Mouse (Mus musculus) forebrain, embryonic 12.5 days (tissue): ENCODE measurements around the gene Lims1. TPM values are rescaled to one million over a fixed set of nuclear protein-coding genes. Genes with fewer than 3 reads are reported as not detected.

Source experiments
- ATAC-seq: fragments of 200-750 bp; cut with Nextera tagmentation; 2 replicates; pipeline ENCODE4 v1.8.0; 2017; ENCODE audit warnings: moderate TSS enrichment; ENCODE audit not compliant: low FRiP score
- H3K27ac ChIP-seq: fragments of 300-500 bp; sonication (generic); 2 replicates; pipeline ENCODE4 v1.5.1; 2016; ENCODE audit warnings: mild to moderate bottlenecking
- H3K27me3 ChIP-seq: fragments of 300-500 bp; sonication (generic); 2 replicates; pipeline ENCODE4 v1.6.1; 2016; ENCODE audit warnings: mild to moderate bottlenecking
- H3K36me3 ChIP-seq: fragments of 300-500 bp; sonication (generic); replicated peaks from 2 replicates; pipeline ENCODE4 v1.6.1; 2016; ENCODE audit warnings: mild to moderate bottlenecking
- H3K4me1 ChIP-seq: fragments of 300-500 bp; sonication (generic); 2 replicates; pipeline ENCODE4 v1.6.1; 2016
- H3K4me2 ChIP-seq: fragments of 300-500 bp; sonication (generic); 2 replicates; pipeline ENCODE4 v1.6.1; 2016; ENCODE audit warnings: mild to moderate bottlenecking, moderate library complexity
- H3K4me3 ChIP-seq: fragments of 300-500 bp; sonication (generic); replicated peaks from 2 replicates; pipeline ENCODE4 v1.5.1; 2016; ENCODE audit warnings: mild to moderate bottlenecking
- H3K9ac ChIP-seq: fragments of 300-500 bp; sonication (generic); 2 replicates; pipeline ENCODE4 v1.6.1; 2016; ENCODE audit warnings: mild to moderate bottlenecking
- H3K9me3 ChIP-seq: fragments of 300-500 bp; sonication (generic); 2 replicates; pipeline ENCODE4 v1.6.1; 2016
- WGBS: fragments of 180-500 bp; shearing (Covaris S2); methylation state at CpG from one replicate; pipeline ENCODE4 v1.1.7; 2016; 5-methylcytosine and 5-hydroxymethylcytosine counted together
- polyA plus RNA-seq: library from polyadenylated mRNA; unstranded; fragments of >200 nt; fragmentation: Nextera tagmentation; extraction: Ambion mirVana; gene quantifications from 2 replicates; pipeline ENCODE4 v1.2.1, GENCODE M21; 2016

Lims1 gene
- polyA plus RNA-seq, 1 experiment from 2014 or later = 85.0 TPM

GRCm38 (mm10) chr10:58392435-58392834 lies 69.2 kb downstream of the Lims1 start:
- no peak overlapping the region for H3K9ac ChIP-seq
- 87% methylated on average over 4 of the region's 4 CpGs for WGBS
- no peak overlapping the region for H3K4me3 ChIP-seq
- H3K27ac ChIP-seq = no peak overlapping the region
- H3K36me3 ChIP-seq = no peaks in the 10 kb centered on the region
- no peaks in the 10 kb centered on the region for H3K9me3 ChIP-seq
- H3K4me1 ChIP-seq = no peaks in the 10 kb centered on the region
- no peak overlapping the region for H3K4me2 ChIP-seq
- no peaks in the 10 kb centered on the region for H3K27me3 ChIP-seq
- no peak for ATAC-seq

DNA sequence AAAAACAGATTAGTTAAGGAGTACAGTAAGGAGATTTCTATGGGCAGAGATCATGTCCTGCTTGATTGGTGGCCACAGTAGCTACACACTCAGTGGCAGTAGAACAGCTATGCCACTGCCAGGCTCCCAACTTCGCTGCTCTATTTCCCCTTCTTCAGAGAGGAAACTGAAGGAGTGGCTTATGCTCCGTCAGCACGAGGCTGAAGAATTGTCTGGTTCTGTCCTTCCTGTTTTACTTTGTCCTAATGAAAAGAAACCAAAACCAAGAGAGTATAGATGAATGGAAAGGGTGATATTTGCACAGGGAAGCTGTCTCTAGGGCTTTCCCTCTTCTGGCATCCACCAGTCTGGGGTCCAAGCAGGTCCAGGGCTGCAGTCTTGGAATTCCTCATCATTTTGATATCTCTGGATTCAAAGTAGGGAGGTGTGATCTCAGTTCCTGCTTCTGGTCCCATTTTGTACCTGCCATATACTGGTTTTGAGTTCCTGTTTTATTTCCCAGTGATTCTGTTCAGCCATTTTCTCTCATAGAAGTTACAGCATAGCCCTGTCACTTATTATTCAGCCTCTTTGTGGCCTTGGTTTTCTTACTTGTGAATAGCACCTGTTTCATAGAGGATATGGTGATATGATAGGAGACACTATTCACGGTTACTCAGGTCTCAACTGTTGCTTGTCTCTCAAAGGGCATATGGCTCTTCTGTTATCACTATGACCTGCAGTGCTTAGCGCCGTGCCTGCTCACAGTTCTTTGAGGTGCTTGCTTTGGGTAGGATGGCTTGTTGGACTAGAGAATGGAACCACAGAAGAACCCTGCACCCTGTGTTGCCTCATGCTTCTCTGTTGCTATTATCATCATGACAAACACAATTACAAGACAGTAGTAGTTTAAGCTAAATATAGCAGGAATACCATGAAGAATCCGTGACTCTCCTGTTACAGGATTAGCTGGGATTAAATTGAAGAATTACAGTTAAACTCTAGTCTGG lies 70.1 kb downstream of the Lims1 start:
- no peaks in the 10 kb centered on the region for H3K4me1 ChIP-seq
- H3K9me3 ChIP-seq = no peaks in the 10 kb centered on the region
- H3K27me3 ChIP-seq = no peaks in the 10 kb centered on the region
- H3K27ac ChIP-seq = no peak overlapping the region
- no peak for ATAC-seq
- no peaks in the 10 kb centered on the region for H3K36me3 ChIP-seq
- no peak overlapping the region for H3K4me3 ChIP-seq
- 85% methylated on average over 7 of the region's 7 CpGs for WGBS
- H3K9ac ChIP-seq = no peak overlapping the region
- H3K4me2 ChIP-seq = no peak overlapping the region

DNA sequence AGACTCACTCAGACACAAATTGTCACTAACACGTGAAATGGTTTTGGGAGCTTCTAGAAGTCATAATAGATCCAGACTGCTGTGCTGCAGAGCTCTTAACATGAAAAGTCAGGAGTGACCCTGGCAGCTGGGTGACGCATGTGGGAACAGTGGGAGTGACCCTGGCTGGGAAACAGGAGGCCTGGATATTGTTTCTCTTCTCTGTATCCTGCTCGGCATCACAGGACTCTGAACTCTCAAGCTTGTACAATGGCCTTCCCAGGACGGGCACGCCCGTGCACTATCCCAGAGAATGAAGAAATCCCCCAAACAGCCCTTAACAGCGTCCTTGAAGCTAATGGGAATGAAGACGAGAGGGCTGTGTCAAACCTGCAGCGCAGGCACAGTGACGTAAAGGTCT lies 70.9 kb downstream of the Lims1 start:
- Histone ChIP-seq H3K27me3 (no peaks in the 10 kb centered on the region), H3K27ac (no peak overlapping the region)
- ATAC-seq = no peak

GRCm38 (mm10) chr10:58395315-58395714 lies 72.0 kb downstream of the Lims1 start:
- no peak overlapping the region for H3K4me3 ChIP-seq
- H3K9me3 ChIP-seq = no peaks in the 10 kb centered on the region
- no peak overlapping the region for H3K4me2 ChIP-seq
- WGBS = 96% methylated on average over 4 of the region's 4 CpGs
- no peak overlapping the region for H3K9ac ChIP-seq
- no peak for ATAC-seq
- H3K36me3 ChIP-seq = no peaks in the 10 kb centered on the region
- H3K4me1 ChIP-seq = no peaks in the 10 kb centered on the region
- H3K27ac ChIP-seq = no peak overlapping the region
- no peaks in the 10 kb centered on the region for H3K27me3 ChIP-seq

More for the DNA sequence above, 70.9 kb downstream of the Lims1 start:
- WGBS = 73% methylated on average over 10 of the region's 10 CpGs
- Histone ChIP-seq H3K36me3 (no peaks in the 10 kb centered on the region), H3K9me3 (no peaks in the 10 kb centered on the region), H3K4me3 (no peak overlapping the region), H3K4me1 (no peaks in the 10 kb centered on the region), H3K4me2 (no peak overlapping the region), H3K9ac (no peak overlapping the region)

GRCm38 (mm10) chr10:58395723-58396122 lies 72.5 kb downstream of the Lims1 start:
- Histone ChIP-seq H3K36me3 (no peaks in the 10 kb centered on the region), H3K4me1 (no peaks in the 10 kb centered on the region), H3K9ac (no peak overlapping the region), H3K27me3 (no peaks in the 10 kb centered on the region), H3K4me3 (no peak overlapping the region), H3K4me2 (no peak overlapping the region), H3K27ac (no peak overlapping the region), H3K9me3 (no peaks in the 10 kb centered on the region)
- no peak for ATAC-seq
- WGBS = 98% methylated on average over 2 of the region's 2 CpGs

DNA sequence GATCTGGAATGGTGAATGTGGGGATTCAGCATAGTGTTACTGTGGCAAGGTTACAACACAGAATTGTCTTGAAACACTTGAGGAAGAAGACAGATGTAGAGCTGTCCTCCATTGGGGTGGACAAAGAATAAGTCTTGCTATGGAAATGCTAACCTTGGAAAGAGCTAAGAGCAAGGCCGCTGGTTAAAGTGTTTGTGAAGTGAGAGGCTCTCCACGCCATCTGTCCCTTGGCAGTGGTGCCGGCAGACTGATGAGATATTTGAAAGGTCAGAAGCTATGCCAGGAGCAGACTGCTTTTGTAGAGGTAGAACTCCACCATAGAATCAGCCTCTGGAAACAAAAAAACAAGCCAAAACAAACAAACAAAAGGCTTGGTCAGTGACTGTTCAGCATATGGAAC lies 73.3 kb downstream of the Lims1 start:
- no peak overlapping the region for H3K4me2 ChIP-seq
- no peak overlapping the region for H3K9ac ChIP-seq
- H3K27ac ChIP-seq = no peak overlapping the region
- H3K36me3 ChIP-seq = peaks cover 3% of the 10 kb centered on the region; the same call in 1 of the 2 replicates
- H3K27me3 ChIP-seq = no peaks in the 10 kb centered on the region
- no peak overlapping the region for H3K4me3 ChIP-seq
- no peak for ATAC-seq
- no peaks in the 10 kb centered on the region for H3K4me1 ChIP-seq
- 69% methylated on average over 3 of the region's 3 CpGs for WGBS
- no peaks in the 10 kb centered on the region for H3K9me3 ChIP-seq

- Histone ChIP-seq H3K9me3 (no peaks in the 10 kb centered on the region), H3K4me3 (no peak overlapping the region), H3K27ac (no peak overlapping the region), H3K27me3 (no peaks in the 10 kb centered on the region), H3K4me2 (no peak overlapping the region), H3K36me3 (peaks cover 7% of the 10 kb centered on the region; the same call in 1 of the 2 replicates), H3K9ac (no peak overlapping the region), H3K4me1 (no peaks in the 10 kb centered on the region)
- WGBS = 93% methylated on average over 8 of the region's 8 CpGs
- ATAC-seq = no peak
Observed at GRCm38 (mm10) chr10:58398941-58399340, 75.7 kb downstream of the Lims1 start.

GRCm38 (mm10) chr10:58401838-58402237 lies 78.6 kb downstream of the Lims1 start:
- H3K4me1 ChIP-seq = no peaks in the 10 kb centered on the region
- H3K4me2 ChIP-seq = no peak overlapping the region
- no peaks in the 10 kb centered on the region for H3K9me3 ChIP-seq
- peaks cover 20% of the 10 kb centered on the region for H3K36me3 ChIP-seq
- ATAC-seq = no peak
- no peak overlapping the region for H3K4me3 ChIP-seq
- H3K27ac ChIP-seq = no peak overlapping the region
- 91% methylated on average over 3 of the region's 3 CpGs for WGBS
- H3K27me3 ChIP-seq = no peaks in the 10 kb centered on the region
- no peak overlapping the region for H3K9ac ChIP-seq

- Histone ChIP-seq H3K4me1 (no peaks in the 10 kb centered on the region), H3K36me3 (peaks cover 36% of the 10 kb centered on the region), H3K27ac (no peak overlapping the region), H3K4me3 (no peak overlapping the region), H3K27me3 (no peaks in the 10 kb centered on the region), H3K9me3 (no peaks in the 10 kb centered on the region), H3K4me2 (no peak overlapping the region), H3K9ac (no peak overlapping the region)
- ATAC-seq = no peak
- 92% methylated on average over 6 of the region's 6 CpGs for WGBS
Observed at GRCm38 (mm10) chr10:58404639-58405038, 81.4 kb downstream of the Lims1 start.

GRCm38 (mm10) chr10:58405285-58405948 lies 82.2 kb downstream of the Lims1 start:
- H3K27me3 ChIP-seq = no peaks in the 10 kb centered on the region
- no peak overlapping the region for H3K4me2 ChIP-seq
- no peaks in the 10 kb centered on the region for H3K4me1 ChIP-seq
- H3K4me3 ChIP-seq = no peak overlapping the region
- no peaks in the 10 kb centered on the region for H3K9me3 ChIP-seq
- ATAC-seq = no peak
- H3K9ac ChIP-seq = no peak overlapping the region; the same call in 1 of the 2 replicates
- H3K36me3 ChIP-seq = peaks cover 44% of the 10 kb centered on the region
- WGBS = 90% methylated on average over 4 of the region's 4 CpGs
- no peak overlapping the region for H3K27ac ChIP-seq

GRCm38 (mm10) chr10:58405949-58406305 lies 82.7 kb downstream of the Lims1 start:
- Histone ChIP-seq H3K9ac (no peak overlapping the region), H3K27ac (no peak overlapping the region), H3K4me3 (no peak overlapping the region), H3K4me2 (no peak overlapping the region), H3K4me1 (no peaks in the 10 kb centered on the region), H3K36me3 (peaks cover 46% of the 10 kb centered on the region), H3K9me3 (no peaks in the 10 kb centered on the region), H3K27me3 (no peaks in the 10 kb centered on the region)
- ATAC-seq = no peak
- WGBS = 94% methylated on average over 2 of the region's 2 CpGs

GRCm38 (mm10) chr10:58412331-58412730 lies 89.1 kb downstream of the Lims1 start:
- H3K27me3 ChIP-seq = no peaks in the 10 kb centered on the region
- ATAC-seq = no peak
- 89% methylated on average over 4 of the region's 4 CpGs for WGBS
- H3K9me3 ChIP-seq = no peaks in the 10 kb centered on the region
- no peaks in the 10 kb centered on the region for H3K4me1 ChIP-seq
- peaks cover 59% of the 10 kb centered on the region for H3K36me3 ChIP-seq
- no peak overlapping the region for H3K4me2 ChIP-seq
- no peak overlapping the region for H3K9ac ChIP-seq
- H3K27ac ChIP-seq = no peak overlapping the region
- no peak overlapping the region for H3K4me3 ChIP-seq
